Mouse (Mus musculus) adrenal gland, adult 18-20 months (tissue): ENCODE data around the gene Atl1. TPM values are rescaled to one million over a fixed set of nuclear protein-coding genes. Genes with fewer than 3 reads are reported as not detected.

Experiments
- DNase-seq, 2 experiments: peaks; one replicate each; pipeline ENCODE4 v3.0.0; 2021 to 2022; ENCODE audit warnings: low spot score in 2 of 2
- long read RNA-seq, 2 experiments: library from polyadenylated mRNA; stranded (forward); transcript quantifications; one replicate each; pipeline ENCODE4 v2.0.0; 2021
- total RNA-seq, 2 experiments: library from RNA; stranded (reverse); gene quantifications; 1 replicate in 1 of 2; 2 replicates in 1 of 2; pipeline ENCODE4 v1.2.3; 2021

The Atl1 gene
- total RNA-seq, result 1 to 10 TPM; 4.9 to 8.9 TPM
- long read RNA-seq, experiment 1, partial matches to known transcripts, result 0 of 1 reads
- long read RNA-seq, experiment 1, other reads (novel, unspliced or antisense), result 1 of 1 reads
- long read RNA-seq, experiment 2, partial matches to known transcripts, result 3 of 10 reads
- long read RNA-seq, experiment 2, other reads (novel, unspliced or antisense), result 7 of 10 reads

GRCm38 (mm10) chr12:69892371-69893251 is at the start of gene Atl1, which contains the start of gene Map4k5:
TSS of gene Atl1 (plus strand) at chr12:69892614.
TSS of gene Map4k5 (minus strand) at chr12:69893200.
- peak; percentile 91 to 92 for DNase-seq

GRCm38 (mm10) chr12:69843531-69844445 is 48.6 kb upstream of the Atl1 start:
- DNase-seq, result no peak

- no peak for DNase-seq
Observed at GRCm38 (mm10) chr12:69845722-69846121, 46.7 kb upstream of the Atl1 start.

GRCm38 (mm10) chr12:69846499-69846898 is 45.9 kb upstream of the Atl1 start:
- no peak for DNase-seq

GRCm38 (mm10) chr12:69848083-69848878 is 44.1 kb upstream of the Atl1 start:
- no peak for DNase-seq

GRCm38 (mm10) chr12:69852288-69852687 is 40.1 kb upstream of the Atl1 start:
- DNase-seq, result no peak

GRCm38 (mm10) chr12:69853387-69853786 is 39.0 kb upstream of the Atl1 start:
- no peak for DNase-seq

- no peak for DNase-seq
Observed at GRCm38 (mm10) chr12:69853942-69854341, 38.5 kb upstream of the Atl1 start.

GRCm38 (mm10) chr12:69855641-69856300 is 36.6 kb upstream of the Atl1 start:
- DNase-seq, result no peak

- DNase-seq, result no peak
Observed at GRCm38 (mm10) chr12:69856398-69856797, 36.0 kb upstream of the Atl1 start.

GRCm38 (mm10) chr12:69857597-69857996 is 34.8 kb upstream of the Atl1 start:
- DNase-seq, result no peak

- no peak for DNase-seq
Observed at GRCm38 (mm10) chr12:69858847-69859246, 33.6 kb upstream of the Atl1 start.

GRCm38 (mm10) chr12:69863505-69863904 is 28.9 kb upstream of the Atl1 start:
- DNase-seq, result no peak

- no peak for DNase-seq
Observed at GRCm38 (mm10) chr12:69864164-69864692, 28.2 kb upstream of the Atl1 start.

GRCm38 (mm10) chr12:69867338-69867737 is 25.1 kb upstream of the Atl1 start:
- DNase-seq, result no peak

GRCm38 (mm10) chr12:69871632-69872031 is 20.8 kb upstream of the Atl1 start:
- DNase-seq, result no peak

GRCm38 (mm10) chr12:69877842-69878363 is 14.5 kb upstream of the Atl1 start:
- DNase-seq, result no peak

- DNase-seq, result no peak
Observed at GRCm38 (mm10) chr12:69879172-69879665, 13.2 kb upstream of the Atl1 start.

GRCm38 (mm10) chr12:69879739-69880138 is 12.7 kb upstream of the Atl1 start:
- no peak for DNase-seq
